Mouse (Mus musculus) bone marrow macrophage, adult 2 months (primary cell): ENCODE measurements at regions not wholly inside any gene's neighbourhood (a gene's known extent, or its start where the extent isn't known, plus 50 kb on each side); places are given as distances from the start of the nearest gene placed in this dataset.

Experiments
- CTCF ChIP-seq: IDR thresholded peaks from 2 replicates; pipeline ENCODE4 v1.5.1; 2012; ENCODE audit warnings: low read depth, mild to moderate bottlenecking, low read length, moderate library complexity
- POLR2A ChIP-seq: IDR thresholded peaks from 2 replicates; pipeline ENCODE4 v1.6.1; 2012; ENCODE audit warnings: mild to moderate bottlenecking, low read depth, low read length, borderline replicate concordance

DNA sequence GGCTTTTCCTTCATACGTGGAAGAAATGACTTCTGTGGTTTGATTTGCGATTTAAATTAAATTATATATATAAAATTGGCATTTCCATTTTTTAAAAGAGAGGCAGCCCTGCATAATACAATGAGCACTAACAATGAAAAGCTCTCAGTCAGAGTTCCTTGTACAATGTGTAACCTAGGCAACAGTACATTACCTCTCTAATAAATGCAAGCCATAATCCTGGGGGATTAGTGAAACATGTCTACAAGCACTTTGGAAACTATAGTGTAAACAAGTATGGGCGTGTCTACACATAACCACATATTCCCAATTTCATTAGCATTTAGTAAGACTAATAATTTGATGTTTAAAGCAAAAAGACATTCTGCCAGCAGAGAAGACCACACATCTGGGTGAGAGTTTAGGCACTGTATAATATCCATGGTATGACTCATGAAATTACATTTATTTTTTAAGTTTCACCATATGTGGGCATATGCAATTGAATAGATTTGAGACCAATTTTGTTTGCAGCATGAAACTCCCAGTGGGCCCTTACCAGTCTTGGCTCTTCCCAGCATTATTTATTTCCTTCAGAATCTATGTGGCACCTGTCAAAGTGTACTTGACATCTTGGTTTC lies 130.9 kb upstream of the Sstr4 start:
- TF ChIP-seq POLR2A (no peak), CTCF (no peak)
